In the genomic region with DNA sequence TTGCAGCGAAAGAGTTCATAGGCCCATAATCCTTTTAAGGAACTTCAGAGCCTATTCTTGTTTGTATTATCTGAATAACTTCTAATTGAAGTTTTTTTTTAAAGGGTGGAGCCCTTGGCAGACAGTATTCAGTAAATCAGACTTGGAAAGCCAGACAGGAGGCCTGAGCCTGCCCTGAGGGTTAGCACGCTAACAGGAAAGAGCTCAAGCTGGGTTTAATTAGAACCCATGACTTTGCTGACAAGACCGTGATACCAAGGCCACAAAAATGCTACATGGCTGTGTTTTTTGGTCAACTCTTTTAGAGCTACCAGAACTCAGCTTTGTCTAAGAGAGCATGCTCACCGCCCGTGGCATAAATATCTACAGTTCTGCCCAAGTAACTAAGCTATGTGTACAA, we compare ENCODE assay signal across 17 mouse cellular contexts.
DNase-seq lines count a peak whose midpoint lies in the region; ATAC-seq and TF ChIP-seq lines count a peak whose summit lies in the region.
"Had no signal": no experiment of that assay in that cellular context is flagged by ENCODE, and none has a peak within 500 bp of the region (broad histone marks: within the 10 kb centered on the region; RNA-seq: fewer than 3 reads in every experiment).

No protein-coding gene starts in this region.

- no peak for DNase-seq in gastrocnemius, adult 2 months
- no peak for DNase-seq in gastrocnemius, adult 8-10 months (ENCODE audit: low spot score in 2 of 2)
- DNase-seq in kidney, postnatal 4 days: no peak
- peak; percentile 71 for DNase-seq in Muller cell, postnatal 12 days (ENCODE audit: inconsistent ontology term)
- peak; percentile 53 for DNase-seq in embryonic facial prominence, embryonic 14.5 days (ENCODE audit: low spot score)
- DNase-seq in right cerebral cortex, postnatal 36 days (ENCODE audit: low spot score in 2 of 2): no peak
- DNase-seq: adrenal gland, postnatal 10 days; B cell, adult 2 months; cerebellum, postnatal 36 days; gastrocnemius, postnatal 10 days; right cerebral cortex, adult 18-20 months; thymus, adult 18-20 months had no signal

- peak overlapping the region; percentile 60 for H3K27ac ChIP-seq in gastrocnemius, adult 2 months
- H3K27ac ChIP-seq in kidney, embryonic 14.5 days (ENCODE audit: low read depth, low read length): peak overlapping the region; percentile 39; the same call in 1 of the 2 replicates
- H3K27ac ChIP-seq in embryonic facial prominence, embryonic 14.5 days (replicated peaks; ENCODE audit: low read depth, low read length): no peak overlapping the region
- H3K27ac ChIP-seq in intestine, embryonic 15.5 days: no peak overlapping the region
- H3K27ac ChIP-seq: midbrain, embryonic 10.5 days had no signal

- intact Hi-C loops in gastrocnemius, adult 2 months (cut with DNase I): no loop called here

- no peaks in the 10 kb centered on the region for H3K9me3 ChIP-seq in kidney, embryonic 14.5 days (ENCODE audit: control insufficient read depth, low read length)
- no peaks in the 10 kb centered on the region for H3K9me3 ChIP-seq in embryonic facial prominence, embryonic 14.5 days (ENCODE audit: control insufficient read depth, low read length)
- H3K9me3 ChIP-seq in intestine, embryonic 15.5 days: no peaks in the 10 kb centered on the region
- H3K9me3 ChIP-seq: lung, embryonic 15.5 days; midbrain, embryonic 10.5 days had no signal

- WGBS in kidney, embryonic 14.5 days: 69% methylated on average over 5 of the region's 5 CpGs
- 62% methylated on average over 5 of the region's 5 CpGs for WGBS in embryonic facial prominence, embryonic 14.5 days
- 79% methylated on average over 5 of the region's 5 CpGs for WGBS in intestine, embryonic 15.5 days

- no peak overlapping the region for H3K9ac ChIP-seq in kidney, embryonic 14.5 days (ENCODE audit: low read depth, low read length)
- H3K9ac ChIP-seq in embryonic facial prominence, embryonic 14.5 days (ENCODE audit: low read depth, low read length): no peak overlapping the region
- H3K9ac ChIP-seq in intestine, embryonic 15.5 days: no peak overlapping the region
- H3K9ac ChIP-seq: lung, embryonic 15.5 days had no signal

- H3K27me3 ChIP-seq in kidney, embryonic 14.5 days (ENCODE audit: control insufficient read depth, insufficient read depth, low read length): no peaks in the 10 kb centered on the region
- H3K27me3 ChIP-seq in embryonic facial prominence, embryonic 14.5 days (replicated peaks; ENCODE audit: control insufficient read depth, insufficient read depth, low read length): no peaks in the 10 kb centered on the region
- no peaks in the 10 kb centered on the region for H3K27me3 ChIP-seq in intestine, embryonic 15.5 days (replicated peaks)
- H3K27me3 ChIP-seq: lung, embryonic 15.5 days had no signal

- no peak overlapping the region for H3K4me3 ChIP-seq in gastrocnemius, adult 2 months
- H3K4me3 ChIP-seq in kidney, embryonic 14.5 days (ENCODE audit: low read length): no peak overlapping the region
- H3K4me3 ChIP-seq in embryonic facial prominence, embryonic 14.5 days (ENCODE audit: low read depth, low read length): no peak overlapping the region
- no peak overlapping the region for H3K4me3 ChIP-seq in intestine, embryonic 15.5 days (replicated peaks)
- H3K4me3 ChIP-seq: lung, embryonic 15.5 days; midbrain, embryonic 10.5 days had no signal

- TF ChIP-seq CTCF in gastrocnemius, adult 2 months (IDR thresholded peaks at IDR 0.05): no peak

- no peak overlapping the region for H3K4me2 ChIP-seq in kidney, embryonic 14.5 days (replicated peaks; ENCODE audit: low read depth, low read length)
- no peak overlapping the region for H3K4me2 ChIP-seq in embryonic facial prominence, embryonic 14.5 days (ENCODE audit: low read depth, low read length)
- H3K4me2 ChIP-seq in intestine, embryonic 15.5 days (replicated peaks): no peak overlapping the region

- H3K4me1 ChIP-seq in kidney, embryonic 14.5 days (ENCODE audit: control insufficient read depth, insufficient read depth, low read length): peaks cover 22% of the 10 kb centered on the region
- peaks cover 46% of the 10 kb centered on the region for H3K4me1 ChIP-seq in embryonic facial prominence, embryonic 14.5 days (ENCODE audit: control insufficient read depth, insufficient read depth, low read length)
- peaks cover 22% of the 10 kb centered on the region for H3K4me1 ChIP-seq in intestine, embryonic 15.5 days (replicated peaks)

- peaks cover 8% of the 10 kb centered on the region; the same call in 1 of the 2 replicates for H3K36me3 ChIP-seq in kidney, embryonic 14.5 days (ENCODE audit: control insufficient read depth, insufficient read depth, low read length)
- H3K36me3 ChIP-seq in embryonic facial prominence, embryonic 14.5 days (ENCODE audit: control insufficient read depth, insufficient read depth, low read length): no peaks in the 10 kb centered on the region
- no peaks in the 10 kb centered on the region for H3K36me3 ChIP-seq in intestine, embryonic 15.5 days

- ATAC-seq in kidney, embryonic 14.5 days (ENCODE audit: low FRiP score, low TSS enrichment): no peak
- no peak for ATAC-seq in embryonic facial prominence, embryonic 14.5 days (ENCODE audit: low read depth)
- ATAC-seq in intestine, embryonic 15.5 days: no peak
- ATAC-seq: intestine, embryonic 16.5 days had no signal

Comparison
In these comparisons a context has a peak if more than half of its experiments do, and no peak if none do; other contexts are left out.
1. DNase-seq: peak in Muller cell, postnatal 12 days (single experiment) and embryonic facial prominence, embryonic 14.5 days (single experiment); none in gastrocnemius, adult 2 months (single experiment), gastrocnemius, adult 8-10 months (0 of 2), kidney, postnatal 4 days (0 of 2) and right cerebral cortex, postnatal 36 days (0 of 2).
2. H3K27ac ChIP-seq: peak in gastrocnemius, adult 2 months (single experiment) and kidney, embryonic 14.5 days (single experiment); none in embryonic facial prominence, embryonic 14.5 days (single experiment) and intestine, embryonic 15.5 days (single experiment).